Mouse (Mus musculus): ENCODE data around the gene Trim8. TPM values are rescaled to one million over a fixed set of nuclear protein-coding genes. Genes with fewer than 3 reads are reported as not detected.

Gene Trim8
- total and polyA plus RNA-seq, 2 experiments from 2014 or later: 14.3 to 35.9 TPM

DNA sequence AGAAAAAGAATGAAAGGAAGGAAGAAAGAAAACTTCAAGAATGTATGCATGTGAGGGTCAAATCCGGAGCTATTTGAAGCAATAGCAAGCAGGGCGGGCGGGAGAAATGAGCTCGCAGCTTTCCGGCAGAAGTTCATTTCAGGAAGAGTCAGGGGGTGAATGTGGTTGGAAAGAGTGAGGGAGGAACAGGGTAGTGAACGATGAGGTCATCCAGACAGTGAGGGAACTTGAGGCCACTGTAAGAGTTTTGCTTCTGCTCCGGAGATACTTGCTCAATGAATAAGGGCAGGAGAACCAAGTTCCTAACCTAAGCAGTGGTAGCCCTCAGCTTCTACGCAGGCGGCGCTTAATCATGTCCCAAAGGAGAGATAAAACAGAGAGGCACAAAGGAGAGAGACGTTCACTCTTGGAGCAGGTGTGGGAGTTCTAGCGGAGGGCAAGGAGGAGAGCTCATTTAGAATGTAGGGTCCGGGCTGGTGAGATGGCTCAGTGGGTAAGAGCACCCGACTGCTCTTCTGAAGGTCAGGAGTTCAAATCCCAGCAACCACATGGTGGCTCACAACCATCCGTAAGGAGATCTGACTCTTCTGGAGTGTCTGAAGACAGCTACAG, 21.0 kb downstream of the Trim8 start:
- H3K9ac ChIP-seq (replicated peaks; ENCODE audit: low read depth, low read length): no peak overlapping the region
- H3K4me1 ChIP-seq (ENCODE audit: control insufficient read depth, insufficient read depth): peaks cover 57% of the 10 kb centered on the region
- H3K4me3 ChIP-seq (ENCODE audit: low read depth, low read length): no peak overlapping the region
- H3K27ac ChIP-seq (ENCODE audit: low read depth): peak overlapping the region; percentile 43; the same call in 1 of the 2 replicates
- no peaks in the 10 kb centered on the region for H3K27me3 ChIP-seq (ENCODE audit: control insufficient read depth, insufficient read depth, low read length)
- H3K4me2 ChIP-seq (ENCODE audit: low read depth, low read length): peak overlapping the region; percentile 2; the same call in 1 of the 2 replicates
- 17% methylated on average over 15 of the region's 15 CpGs for WGBS
- TF ChIP-seq EP300 (IDR thresholded peaks at IDR 0.05; ENCODE audit: low read depth): no peak
- no peaks in the 10 kb centered on the region for H3K36me3 ChIP-seq (replicated peaks; ENCODE audit: control insufficient read depth, insufficient read depth, low read length)
- ATAC-seq (ENCODE audit: insufficient read depth, low read depth) (no peak), DNase-seq (ENCODE audit: low spot score) (no peak)
- H3K9me3 ChIP-seq (replicated peaks; ENCODE audit: control insufficient read depth, low read length): no peaks in the 10 kb centered on the region

- Histone ChIP-seq H3K4me1 (ENCODE audit: control insufficient read depth, insufficient read depth) (peaks cover 58% of the 10 kb centered on the region), H3K27ac (ENCODE audit: low read depth) (peak overlapping the region; percentile 36; the same call in 1 of the 2 replicates), H3K9me3 (replicated peaks; ENCODE audit: control insufficient read depth, low read length) (no peaks in the 10 kb centered on the region), H3K4me3 (ENCODE audit: low read depth, low read length) (no peak overlapping the region), H3K36me3 (replicated peaks; ENCODE audit: control insufficient read depth, insufficient read depth, low read length) (no peaks in the 10 kb centered on the region), H3K4me2 (ENCODE audit: low read depth, low read length) (peak overlapping the region; percentile 50; the same call in 1 of the 2 replicates), H3K9ac (replicated peaks; ENCODE audit: low read depth, low read length) (no peak overlapping the region), H3K27me3 (ENCODE audit: control insufficient read depth, insufficient read depth, low read length) (no peaks in the 10 kb centered on the region)
- TF ChIP-seq CTCF (IDR thresholded peaks at IDR 0.05; ENCODE audit: low read depth) (no peak), EP300 (IDR thresholded peaks at IDR 0.05; ENCODE audit: low read depth) (no peak)
- ATAC-seq (ENCODE audit: insufficient read depth, low read depth) (no peak), DNase-seq (ENCODE audit: low spot score) (no peak)
Observed at GRCm38 (mm10) chr19:46523131-46523479, 21.6 kb downstream of the Trim8 start.

DNA sequence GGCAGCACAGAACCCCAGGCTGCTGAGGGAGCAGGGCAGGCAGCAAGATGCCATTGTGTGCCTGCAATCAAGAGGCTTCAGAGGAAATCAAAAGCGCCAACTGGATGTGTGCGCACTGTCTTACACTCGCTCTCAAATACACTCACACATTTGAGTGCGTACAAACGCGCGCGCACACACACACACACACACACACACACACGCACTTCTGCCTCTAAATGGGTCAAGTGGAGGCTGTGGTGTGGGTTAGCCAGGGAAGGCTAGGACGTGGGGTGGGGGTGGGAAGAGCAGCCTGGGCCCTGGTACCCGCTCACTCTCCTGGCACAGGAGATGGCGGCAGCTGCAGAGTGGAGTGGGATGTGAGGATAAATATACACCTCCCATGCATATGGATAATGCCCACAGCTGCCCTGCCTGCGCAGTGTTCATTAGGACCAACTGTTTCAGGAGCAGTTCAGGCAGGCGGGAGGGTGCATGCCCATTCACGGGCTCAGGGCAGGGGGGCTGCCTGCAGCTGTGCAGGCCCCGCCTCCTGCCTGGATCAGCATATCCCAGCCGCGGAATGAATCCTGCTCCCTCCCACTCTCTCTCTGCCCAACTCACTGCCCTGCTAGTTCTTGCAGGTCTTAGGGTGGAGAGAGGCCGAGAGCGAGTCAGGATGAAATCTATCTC, 22.1 kb downstream of the Trim8 start:
- Histone ChIP-seq H3K27me3 (ENCODE audit: control insufficient read depth, insufficient read depth, low read length) (no peaks in the 10 kb centered on the region), H3K27ac (ENCODE audit: low read depth) (peak overlapping the region; percentile 79), H3K36me3 (replicated peaks; ENCODE audit: control insufficient read depth, insufficient read depth, low read length) (no peaks in the 10 kb centered on the region), H3K4me2 (ENCODE audit: low read depth, low read length) (peak overlapping the region; percentile 50), H3K9ac (replicated peaks; ENCODE audit: low read depth, low read length) (peak overlapping the region; percentile 17; the same call in 1 of the 2 replicates), H3K4me1 (ENCODE audit: control insufficient read depth, insufficient read depth) (peaks cover 54% of the 10 kb centered on the region), H3K4me3 (ENCODE audit: low read depth, low read length) (peak overlapping the region; percentile 12), H3K9me3 (replicated peaks; ENCODE audit: control insufficient read depth, low read length) (no peaks in the 10 kb centered on the region)
- TF ChIP-seq EP300 (IDR thresholded peaks at IDR 0.05; ENCODE audit: low read depth): no peak
- no peak for TF ChIP-seq CTCF (IDR thresholded peaks at IDR 0.05; ENCODE audit: low read depth)
- DNase-seq (ENCODE audit: low spot score) (no peak), ATAC-seq (ENCODE audit: insufficient read depth, low read depth) (peak; percentile 66)
- WGBS: 12% methylated on average over 20 of the region's 20 CpGs

DNA sequence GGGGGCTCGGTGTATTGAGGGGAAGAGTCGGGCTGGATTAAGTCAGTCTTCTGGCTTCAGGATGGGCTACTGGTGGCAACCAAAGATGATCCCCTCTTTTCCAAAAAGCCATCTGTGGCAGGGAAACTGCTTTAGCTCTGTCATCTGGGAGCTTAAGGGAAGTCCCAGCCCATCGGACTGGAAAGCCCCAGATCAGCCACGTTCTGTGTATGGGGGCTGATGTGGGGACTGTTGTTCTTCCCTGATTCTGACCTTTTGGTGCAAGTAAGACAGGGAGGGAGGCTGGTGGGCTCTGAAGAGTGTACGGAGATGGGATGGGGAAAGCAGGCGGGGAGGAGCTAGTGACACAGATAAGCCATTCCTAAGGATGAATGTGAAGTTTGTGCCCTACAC, 22.6 kb downstream of the Trim8 start:
- peak overlapping the region; percentile 17; the same call in 1 of the 2 replicates for H3K9ac ChIP-seq (replicated peaks; ENCODE audit: low read depth, low read length)
- H3K9me3 ChIP-seq (replicated peaks; ENCODE audit: control insufficient read depth, low read length): no peaks in the 10 kb centered on the region
- H3K36me3 ChIP-seq (replicated peaks; ENCODE audit: control insufficient read depth, insufficient read depth, low read length): no peaks in the 10 kb centered on the region
- H3K4me1 ChIP-seq (ENCODE audit: control insufficient read depth, insufficient read depth): peaks cover 54% of the 10 kb centered on the region
- whole genome bisulfite sequencing: 16% methylated on average over 6 of the region's 6 CpGs
- H3K4me2 ChIP-seq (ENCODE audit: low read depth, low read length): peak overlapping the region; percentile 50
- no peak for DNase-seq (ENCODE audit: low spot score)
- H3K4me3 ChIP-seq (ENCODE audit: low read depth, low read length): peak overlapping the region; percentile 12
- peak overlapping the region; percentile 79 for H3K27ac ChIP-seq (ENCODE audit: low read depth)
- TF ChIP-seq EP300 (IDR thresholded peaks at IDR 0.05; ENCODE audit: low read depth): no peak
- TF ChIP-seq CTCF (IDR thresholded peaks at IDR 0.05; ENCODE audit: low read depth): no peak
- ATAC-seq (ENCODE audit: insufficient read depth, low read depth): no peak
- no peaks in the 10 kb centered on the region for H3K27me3 ChIP-seq (ENCODE audit: control insufficient read depth, insufficient read depth, low read length)

DNA sequence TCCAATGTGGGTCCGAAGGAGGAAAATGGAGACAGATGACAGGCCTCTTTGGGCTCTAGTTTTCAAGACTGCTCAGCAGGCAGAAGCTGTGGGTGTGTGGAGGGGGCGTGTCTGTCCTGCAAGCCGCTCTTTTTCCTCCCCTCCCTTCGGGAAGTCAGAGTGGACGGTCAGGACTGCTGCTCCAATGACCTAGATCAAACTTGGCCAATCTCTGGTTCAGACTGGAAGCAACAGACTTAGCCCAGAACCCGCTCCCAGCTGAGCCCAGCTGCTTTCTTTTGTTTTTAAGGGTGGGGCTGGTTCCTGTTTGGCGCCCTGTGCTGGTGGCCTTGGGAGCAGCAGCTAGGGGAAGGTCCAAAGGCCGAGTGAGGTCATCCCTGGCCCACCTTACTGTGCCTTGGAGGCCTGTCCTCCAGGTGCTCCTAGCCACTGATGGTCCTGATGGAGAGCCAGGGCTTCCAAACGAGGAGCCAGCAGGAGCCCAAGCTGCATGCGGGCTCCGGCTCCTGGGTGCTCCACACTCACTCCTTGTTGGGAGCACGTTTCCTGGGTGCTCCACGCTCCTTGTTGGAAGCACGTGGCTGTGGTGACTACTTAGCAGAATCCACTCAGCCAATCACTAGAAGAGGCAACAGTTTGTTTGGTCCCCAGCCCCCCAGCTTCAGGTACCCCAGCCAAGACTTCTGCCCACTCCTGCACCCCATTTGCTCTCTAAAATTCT, 23.3 kb downstream of the Trim8 start:
- TF ChIP-seq CTCF (IDR thresholded peaks at IDR 0.05; ENCODE audit: low read depth) (peak; percentile 31), EP300 (IDR thresholded peaks at IDR 0.05; ENCODE audit: low read depth) (no peak)
- no peaks in the 10 kb centered on the region for H3K36me3 ChIP-seq (replicated peaks; ENCODE audit: control insufficient read depth, insufficient read depth, low read length)
- H3K4me3 ChIP-seq (ENCODE audit: low read depth, low read length): no peak overlapping the region
- WGBS: 28% methylated on average over 14 of the region's 14 CpGs
- H3K9ac ChIP-seq (replicated peaks; ENCODE audit: low read depth, low read length): peak overlapping the region; percentile 17; the same call in 1 of the 2 replicates
- peak; percentile 12 for ATAC-seq (ENCODE audit: insufficient read depth, low read depth)
- H3K4me1 ChIP-seq (ENCODE audit: control insufficient read depth, insufficient read depth): peaks cover 58% of the 10 kb centered on the region
- no peaks in the 10 kb centered on the region for H3K9me3 ChIP-seq (replicated peaks; ENCODE audit: control insufficient read depth, low read length)
- no peak for DNase-seq (ENCODE audit: low spot score)
- H3K4me2 ChIP-seq (ENCODE audit: low read depth, low read length): peak overlapping the region; percentile 50
- peak overlapping the region; percentile 79 for H3K27ac ChIP-seq (ENCODE audit: low read depth)
- no peaks in the 10 kb centered on the region for H3K27me3 ChIP-seq (ENCODE audit: control insufficient read depth, insufficient read depth, low read length)
